Mouse (Mus musculus): ENCODE data around the gene Chst2.

GRCm38 (mm10) chr9:95428277-95428676, 21.8 kb upstream of the Chst2 start:
- no peak for TF ChIP-seq CTCF (IDR thresholded peaks at IDR 0.05; ENCODE audit: low read depth)
- no peak for TF ChIP-seq EP300 (IDR thresholded peaks at IDR 0.05; ENCODE audit: low read depth)

Data from liver, embryonic 14.5 days (tissue).